Mouse (Mus musculus) olfactory bulb, adult 2 months (tissue): Measurements from ENCODE around the gene Arf1.
"Not testable (repeated sequence)": the region's sequence is repeated elsewhere in the genome, so short reads cannot be mapped to it uniquely, and the experiment has no call there.

Source experiments
- CTCF ChIP-seq: fragments of 200-500 bp; IDR thresholded peaks from 2 replicates; pipeline ENCODE4 v1.5.1; 2012; ENCODE audit warnings: low read depth, mild to moderate bottlenecking, low read length, moderate library complexity; ENCODE audit not compliant: insufficient read depth
- POLR2A ChIP-seq: fragments of 200-500 bp; IDR thresholded peaks from 2 replicates; pipeline ENCODE4 v1.6.1; 2012; ENCODE audit warnings: mild to moderate bottlenecking, low read depth, low read length, moderate library complexity; ENCODE audit not compliant: insufficient read depth

DNA sequence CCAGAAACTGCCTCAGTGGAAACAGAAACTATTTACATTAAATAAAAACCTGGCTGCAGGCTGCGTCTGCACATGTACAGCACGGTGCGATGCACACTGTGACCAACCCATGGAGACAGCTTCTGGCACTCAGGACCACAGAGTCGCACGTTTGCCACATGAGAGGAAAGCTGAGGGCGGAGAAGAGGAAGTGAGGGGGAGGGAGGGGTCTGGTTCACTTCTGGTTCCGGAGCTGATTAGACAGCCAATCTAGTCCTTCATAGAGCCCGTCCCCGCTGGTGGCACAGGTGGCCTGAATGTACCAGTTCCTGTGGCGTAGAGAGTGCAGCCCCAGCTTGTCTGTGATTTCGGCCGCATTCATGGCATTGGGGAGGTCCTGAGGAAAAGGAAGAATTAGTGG lies 15.8 kb downstream of the Arf1 start:
- not testable (repeated sequence) for TF ChIP-seq CTCF, POLR2A
